Mouse (Mus musculus) spleen, adult 12 weeks (tissue): ENCODE data around the gene Cadm4.
A peak's percentile ranks its signal among the peaks of the same experiment; 100 is the strongest.

Source experiments
- DNase-seq: peaks from one replicate; pipeline ENCODE4 v3.0.0; 2022; ENCODE audit warnings: low spot score

Gene Cadm4

GRCm38 (mm10) chr7:24481474-24482207 lies at the start of gene Cadm4:
TSS of gene Cadm4 (plus strand) at chr7:24482023.
- DNase-seq = peak; percentile 68

DNA sequence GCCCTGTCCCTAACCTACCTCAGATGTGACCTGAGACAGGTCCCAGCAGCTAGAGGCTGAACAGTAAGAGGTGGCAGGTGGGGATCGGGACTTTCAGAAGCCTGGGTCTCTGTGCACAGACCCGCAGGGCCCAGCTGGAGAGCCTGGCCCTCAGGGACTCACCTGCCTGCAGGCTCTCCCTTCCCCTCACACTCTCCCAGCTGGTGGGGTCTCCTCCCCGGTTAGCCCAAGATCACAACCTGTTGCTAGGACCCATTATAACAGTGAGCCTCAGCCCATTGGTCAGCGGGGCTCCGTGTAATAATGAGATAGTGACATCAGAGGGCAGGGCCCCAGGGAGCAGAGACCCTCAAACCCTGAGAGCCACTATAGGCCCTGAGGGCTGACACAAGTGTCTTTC lies 46.5 kb upstream of the Cadm4 start:
- no peak for DNase-seq

GRCm38 (mm10) chr7:24437981-24438380 lies 43.8 kb upstream of the Cadm4 start:
- DNase-seq = no peak

DNA sequence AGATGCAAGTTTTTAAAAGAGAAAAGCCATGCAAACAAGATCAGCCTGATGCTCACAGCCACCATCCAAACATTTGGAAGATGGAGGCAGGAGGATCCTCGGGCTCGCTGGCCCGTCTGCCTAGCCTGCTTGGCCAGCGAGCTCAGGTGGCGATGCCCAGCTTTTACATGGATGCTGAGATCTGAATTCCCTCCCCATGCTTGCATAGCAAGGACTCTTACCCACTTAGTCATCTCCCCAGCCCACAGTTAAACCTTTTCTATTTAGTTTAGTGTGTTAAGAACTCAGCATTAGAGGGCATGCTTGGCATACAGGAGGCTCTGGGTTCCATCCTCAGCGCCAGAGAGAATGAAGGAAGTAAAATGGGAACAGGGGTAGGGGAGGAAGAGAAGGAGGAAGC lies 42.6 kb upstream of the Cadm4 start:
- DNase-seq = no peak

DNA sequence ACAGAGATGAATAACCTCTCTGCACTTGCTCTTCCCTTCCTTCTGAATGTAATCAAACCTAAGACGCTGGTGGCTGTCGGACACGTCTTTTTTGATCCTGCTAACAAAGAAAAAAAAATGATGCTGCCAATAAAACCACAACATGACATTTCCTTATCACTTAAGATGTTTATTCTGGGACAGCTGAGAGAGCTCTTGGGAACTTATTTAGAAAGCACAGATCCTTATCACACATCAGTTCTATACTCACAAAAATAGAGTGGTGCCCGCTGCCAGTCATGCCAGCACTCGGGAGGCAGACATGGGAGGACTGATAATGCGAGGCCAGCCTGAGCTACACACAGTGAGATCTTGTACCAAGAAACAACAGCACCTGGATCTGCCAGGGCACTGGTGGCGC lies 41.9 kb upstream of the Cadm4 start:
- no peak for DNase-seq

GRCm38 (mm10) chr7:24441785-24442184 lies 40.0 kb upstream of the Cadm4 start:
- DNase-seq = peak; percentile 61

- DNase-seq = peak; percentile 20
Observed at GRCm38 (mm10) chr7:24442313-24442712, 39.5 kb upstream of the Cadm4 start.

DNA sequence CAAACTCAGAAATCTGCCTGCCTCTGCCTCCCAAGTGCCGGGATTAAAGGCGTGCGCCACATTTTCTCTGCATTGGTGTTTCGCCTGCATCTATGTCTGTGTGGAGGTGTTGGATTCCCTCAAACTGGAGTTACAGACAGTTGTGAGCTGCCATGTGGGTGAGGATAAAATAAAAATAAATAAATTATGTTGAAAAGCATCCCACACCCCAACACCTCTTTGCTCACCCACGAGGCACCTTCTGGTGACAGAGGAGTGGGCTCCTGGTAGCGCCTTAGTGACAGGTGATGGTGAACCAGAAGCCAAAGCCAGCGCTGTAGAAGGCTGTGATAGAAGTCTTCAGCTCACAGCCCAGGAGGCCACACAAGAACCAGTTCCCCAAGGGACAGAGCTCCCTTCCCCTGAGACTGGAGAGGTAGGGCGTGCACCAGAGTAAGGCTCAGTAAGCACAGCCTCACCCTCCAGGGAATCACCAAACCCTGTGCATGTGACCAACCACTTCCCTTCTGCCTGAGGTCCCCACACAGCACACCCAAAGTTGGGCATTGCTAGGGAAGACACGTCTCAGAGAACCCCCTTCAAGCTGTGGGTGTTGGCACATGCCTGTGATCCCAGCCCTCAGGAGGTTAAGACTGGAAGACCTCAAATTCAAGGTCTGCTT lies 36.4 kb upstream of the Cadm4 start:
- DNase-seq = peak; percentile 63

DNA sequence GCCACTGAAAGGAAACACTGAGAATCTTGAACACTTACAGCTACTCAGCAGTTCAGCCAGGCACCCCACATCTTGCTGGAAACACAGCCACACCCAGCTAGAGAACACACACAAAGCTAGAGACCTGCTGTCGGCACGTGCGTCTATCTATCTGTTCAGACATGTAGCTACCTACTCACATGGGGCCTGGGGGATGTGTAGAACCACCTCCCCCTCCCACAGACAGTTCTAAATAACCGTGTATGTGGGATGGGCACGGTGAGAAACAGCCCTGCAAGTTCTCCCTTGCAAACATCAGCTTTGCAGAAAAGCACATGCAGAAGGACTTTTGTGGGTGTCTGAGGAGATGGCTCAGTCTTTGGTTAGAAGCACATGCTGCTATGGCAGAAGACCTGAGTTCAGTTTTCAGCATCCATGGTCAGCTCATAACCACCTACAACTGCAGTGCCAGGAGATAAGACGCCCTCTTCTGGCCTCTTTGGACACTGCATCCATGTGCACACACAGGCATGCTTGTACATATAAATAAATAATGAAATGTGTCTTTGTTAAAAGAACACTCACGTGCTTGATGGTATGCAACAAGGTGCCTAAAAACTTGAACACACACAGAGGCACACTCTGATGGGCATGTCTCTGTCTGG lies 35.0 kb upstream of the Cadm4 start:
- no peak for DNase-seq

- DNase-seq = no peak
Observed at GRCm38 (mm10) chr7:24448782-24449517, 32.9 kb upstream of the Cadm4 start.

DNA sequence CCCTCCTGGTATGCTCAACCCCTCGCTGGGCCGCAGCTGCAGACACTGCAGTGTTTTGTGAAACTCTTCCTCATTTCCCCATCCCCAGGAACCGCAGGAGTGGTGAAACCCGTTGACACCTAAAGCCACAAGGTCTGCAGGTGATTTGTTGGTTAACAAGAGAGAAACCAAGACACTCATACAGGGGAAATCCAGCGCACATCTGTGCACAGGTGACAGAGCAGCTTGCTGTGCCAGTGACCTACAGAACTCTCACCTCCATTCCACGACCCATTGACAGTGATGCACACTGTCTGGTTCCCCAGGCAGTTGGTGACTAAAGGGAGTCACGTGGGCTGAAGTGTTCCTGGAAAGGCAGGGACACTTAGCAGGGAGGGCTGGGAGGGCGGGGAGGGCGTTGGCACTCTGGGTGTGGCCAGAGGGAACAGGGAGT lies 31.2 kb upstream of the Cadm4 start:
- DNase-seq = peak; percentile 25

DNA sequence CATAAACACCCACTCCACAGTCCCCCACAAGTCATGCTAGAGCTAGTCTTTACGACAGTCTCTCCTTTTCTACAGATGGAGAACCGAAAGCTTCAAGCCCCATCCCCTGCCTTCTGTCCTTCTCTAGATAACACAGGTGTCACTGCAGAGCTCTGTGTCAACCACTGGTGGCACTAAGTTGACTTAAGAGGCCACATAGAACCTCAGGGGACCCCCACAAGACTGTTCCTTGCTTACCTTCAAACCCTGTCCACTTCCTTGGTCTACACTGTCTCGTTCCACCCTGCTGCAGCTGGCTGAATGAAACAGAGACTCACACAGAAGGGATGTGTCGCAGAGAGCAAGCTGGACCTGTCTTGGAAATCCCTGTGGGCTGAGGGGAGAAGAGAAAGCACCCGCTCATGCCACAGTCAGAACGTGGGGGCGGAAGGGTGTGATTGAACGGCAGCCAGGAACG lies 29.9 kb upstream of the Cadm4 start, which contains the start of gene Irgc1:
TSS of gene Irgc1 (minus strand) at position 443 of the 457 bp plus-strand sequence.
- DNase-seq = peak; percentile 32

GRCm38 (mm10) chr7:24454199-24454598 lies 27.6 kb upstream of the Cadm4 start:
- no peak for DNase-seq

- no peak for DNase-seq
Observed at GRCm38 (mm10) chr7:24455726-24456125, 26.1 kb upstream of the Cadm4 start.

DNA sequence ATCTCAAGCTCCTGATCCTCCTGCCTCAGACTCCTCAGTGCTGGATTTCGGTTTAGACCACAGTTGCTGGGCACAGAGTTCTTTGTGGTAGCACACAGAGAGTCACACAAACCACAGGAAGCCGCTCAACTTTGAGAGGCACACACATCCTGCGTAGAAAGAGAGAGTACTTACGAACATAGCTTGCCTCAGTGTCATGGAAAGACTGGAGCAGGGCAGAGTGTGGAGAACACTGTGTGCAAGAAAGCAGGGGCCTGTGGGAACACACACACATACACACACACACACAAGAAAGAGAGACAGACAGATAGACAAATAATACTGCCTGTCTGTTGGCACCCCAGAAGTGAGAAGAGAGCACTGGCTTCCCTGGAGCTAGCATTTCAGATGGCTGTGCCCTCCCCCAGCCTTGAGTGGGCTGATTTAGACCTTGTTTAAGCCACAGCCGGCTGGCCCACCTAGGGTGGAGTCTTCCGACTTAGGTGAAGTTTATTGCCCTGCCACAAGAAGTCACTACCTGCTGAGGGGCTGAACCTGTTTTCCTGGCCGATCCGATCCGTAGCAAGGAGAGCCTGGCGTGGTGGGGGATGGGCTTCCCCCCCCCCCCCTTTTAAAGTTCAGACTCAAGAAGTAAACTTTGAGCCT lies 24.0 kb upstream of the Cadm4 start:
- peak; percentile 32 for DNase-seq

DNA sequence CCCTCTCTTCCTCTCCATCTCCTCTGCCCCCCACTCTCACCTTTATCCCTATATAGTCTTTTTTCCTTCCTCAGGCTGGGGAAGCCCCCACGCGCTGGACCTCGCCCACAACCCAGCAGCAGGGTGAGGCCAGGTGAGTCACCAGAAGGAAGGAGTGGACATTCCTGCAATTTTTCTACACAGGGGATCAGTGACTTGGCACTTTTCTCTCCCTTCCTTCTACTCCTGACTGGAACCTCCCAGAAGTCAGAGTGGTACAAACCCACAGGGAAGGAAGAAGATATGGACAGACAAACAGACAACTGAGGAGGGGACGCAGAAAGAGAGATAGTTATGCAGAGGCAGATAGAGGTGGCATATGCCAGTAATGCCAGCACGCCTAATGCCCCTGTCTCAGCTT lies 22.4 kb upstream of the Cadm4 start:
- no peak for DNase-seq

DNA sequence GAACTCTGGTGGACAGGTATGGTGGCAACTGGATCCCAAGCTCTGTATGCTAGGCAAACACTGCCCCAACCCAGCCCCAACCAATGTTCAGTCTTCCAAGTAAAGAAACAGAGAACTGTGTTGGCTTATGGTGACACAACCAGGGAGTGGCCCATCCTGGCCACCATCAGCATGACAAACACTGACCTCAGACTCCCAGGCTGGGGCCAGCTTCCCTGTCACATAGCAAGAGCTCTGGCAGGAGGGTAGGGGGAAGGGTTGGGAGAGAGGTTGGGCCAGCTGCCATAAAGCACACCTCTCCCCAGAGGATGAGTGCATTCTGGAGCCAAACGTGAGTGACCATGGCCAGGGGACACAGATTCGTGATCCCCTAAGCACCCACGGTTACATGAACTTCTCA lies 22.0 kb upstream of the Cadm4 start:
- DNase-seq = no peak

DNA sequence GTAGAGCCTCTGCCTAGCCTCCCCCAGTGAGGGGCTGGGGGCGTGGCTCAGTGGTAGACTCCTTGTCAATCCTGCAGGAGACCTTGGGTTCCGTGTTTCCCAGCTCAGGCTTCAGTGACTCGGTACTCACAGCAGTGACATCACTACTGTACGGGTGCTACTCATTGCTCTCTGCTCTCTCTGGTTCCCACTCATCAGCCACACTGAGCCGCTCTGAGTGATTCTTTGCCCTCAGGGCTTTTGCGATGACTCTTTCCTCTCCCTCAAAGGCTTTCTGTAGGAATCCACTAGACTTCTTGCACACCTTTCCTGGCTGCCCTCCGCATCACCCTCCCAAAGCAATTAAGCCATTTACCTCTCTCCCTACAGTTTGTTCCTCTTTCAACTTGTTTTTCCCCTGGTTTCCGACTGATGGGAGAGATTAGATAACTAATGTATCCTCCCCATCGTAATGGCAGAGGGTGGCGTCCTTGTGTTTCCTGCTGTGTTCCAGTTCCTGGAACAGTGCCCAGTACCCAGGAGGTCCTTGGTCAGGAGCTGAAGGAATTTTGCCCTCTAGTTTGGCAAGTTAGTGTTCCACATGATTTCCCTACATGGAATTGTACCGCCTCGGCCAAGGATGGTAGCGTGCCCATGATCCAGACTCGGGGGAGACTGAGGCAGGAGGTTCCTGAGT lies 20.3 kb upstream of the Cadm4 start:
- no peak for DNase-seq

DNA sequence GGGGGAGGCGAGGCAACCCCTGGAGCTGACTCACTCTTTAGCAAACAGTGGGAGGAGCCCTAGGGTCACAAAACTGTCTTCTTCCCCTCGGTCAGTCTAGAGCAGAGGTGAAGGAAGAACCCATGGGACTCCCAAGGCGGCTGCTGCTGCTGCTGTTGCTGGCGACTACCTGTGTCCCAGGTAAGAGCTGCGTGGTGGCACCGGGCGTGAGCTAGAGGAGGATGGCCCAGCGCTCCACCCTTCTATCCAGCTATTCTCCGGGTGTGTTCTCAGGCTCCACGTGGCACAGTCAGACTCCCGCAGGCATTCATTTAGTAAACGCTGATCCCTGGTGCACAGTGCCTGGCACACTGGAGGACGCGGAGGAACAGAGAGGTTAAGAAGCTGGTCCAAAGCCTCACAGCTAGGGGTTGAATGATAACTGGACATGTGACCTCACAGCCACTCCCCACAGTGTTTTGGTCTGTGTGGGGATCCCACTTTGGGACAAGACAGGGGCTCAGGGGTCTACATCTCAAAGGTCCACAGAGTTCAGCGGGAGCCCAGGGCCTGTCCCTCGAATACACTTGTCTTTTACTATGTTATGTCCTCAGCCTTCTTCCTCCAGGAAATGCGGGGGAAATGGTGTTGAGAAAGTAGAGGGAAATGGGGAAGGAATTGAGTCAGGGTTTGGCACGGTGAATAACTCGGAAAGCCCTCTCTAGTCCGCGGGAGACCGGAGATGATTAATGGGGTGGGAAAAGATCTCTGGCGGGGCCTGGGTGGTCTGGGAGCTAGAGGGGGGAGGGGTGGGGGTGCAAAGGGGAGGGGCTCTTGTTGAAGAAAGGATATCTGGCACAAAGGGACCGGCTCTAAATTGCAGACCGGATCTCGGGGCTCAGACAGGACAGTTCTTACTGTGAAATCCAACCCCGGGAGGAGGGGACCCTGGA lies 19.2 kb upstream of the Cadm4 start, which contains the start of gene Plaur:
TSS of gene Plaur (plus strand) at position 97 of the 932 bp plus-strand sequence.
- no peak for DNase-seq

GRCm38 (mm10) chr7:24466835-24467234 lies 15.0 kb upstream of the Cadm4 start:
- DNase-seq = no peak
